Mouse (Mus musculus) limb, embryonic 14.5 days (tissue): ENCODE results near the gene Nap1l1. TPM values are rescaled to one million over a fixed set of nuclear protein-coding genes. Genes with fewer than 3 reads are reported as not detected.

Source experiments
- ATAC-seq: fragments of 200-750 bp; cut with Nextera tagmentation; 2 replicates; pipeline ENCODE4 v1.8.0; 2017; ENCODE audit warnings: low read depth, moderate number of reproducible peaks, moderate TSS enrichment; ENCODE audit not compliant: low FRiP score
- DNase-seq: peaks from one replicate; pipeline ENCODE4 v3.0.0-alpha.2; 2015; ENCODE audit warnings: low spot score
- H3K27ac ChIP-seq: fragments of 300-500 bp; sonication (generic); replicated peaks from 2 replicates; pipeline ENCODE4 v1.5.1; 2014; ENCODE audit warnings: low read depth, mild to moderate bottlenecking, low read length, moderate library complexity, mixed read lengths
- H3K27me3 ChIP-seq: fragments of 300-500 bp; sonication (generic); 2 replicates; pipeline ENCODE4 v1.6.1; 2014; ENCODE audit warnings: low read length, mixed read lengths; ENCODE audit not compliant: control insufficient read depth, insufficient read depth
- H3K36me3 ChIP-seq: fragments of 300-500 bp; sonication (generic); 2 replicates; pipeline ENCODE4 v1.6.1; 2014; ENCODE audit warnings: mild to moderate bottlenecking, low read length, moderate library complexity, mixed read lengths; ENCODE audit not compliant: control insufficient read depth, insufficient read depth
- H3K4me1 ChIP-seq: fragments of 300-500 bp; sonication (generic); 2 replicates; pipeline ENCODE4 v1.6.1; 2014; ENCODE audit warnings: antibody characterized with exemption, low read length, mixed read lengths; ENCODE audit not compliant: control insufficient read depth, insufficient read depth
- H3K4me2 ChIP-seq: fragments of 300-500 bp; sonication (generic); replicated peaks from 2 replicates; pipeline ENCODE4 v1.6.1; 2014; ENCODE audit warnings: low read depth, mild to moderate bottlenecking, low read length, moderate library complexity; ENCODE audit not compliant: severe bottlenecking
- H3K4me3 ChIP-seq: fragments of 300-500 bp; sonication (generic); replicated peaks from 2 replicates; pipeline ENCODE4 v1.5.1; 2014; ENCODE audit warnings: low read length
- H3K9ac ChIP-seq: fragments of 300-500 bp; sonication (generic); 2 replicates; pipeline ENCODE4 v1.6.1; 2014; ENCODE audit warnings: mild to moderate bottlenecking, low read depth, low read length, moderate library complexity; ENCODE audit not compliant: severe bottlenecking
- H3K9me3 ChIP-seq: fragments of 300-500 bp; sonication (generic); 2 replicates; pipeline ENCODE4 v1.6.1; 2016; ENCODE audit warnings: low read length; ENCODE audit not compliant: control insufficient read depth
- POLR2A ChIP-seq: fragments of 200-500 bp; IDR thresholded peaks from 2 replicates; pipeline ENCODE4 v1.8.0; 2012; ENCODE audit warnings: inconsistent platforms, mild to moderate bottlenecking, moderate library complexity, borderline replicate concordance; ENCODE audit not compliant: insufficient read depth, insufficient read length; ENCODE audit errors: extremely low read depth
- WGBS: fragments of 180-500 bp; shearing (Covaris S2); extraction: QIAGEN DNeasy Blood & Tissue Kit; methylation state at CpG from one replicate; pipeline ENCODE4 v1.1.7; 2014; 5-methylcytosine and 5-hydroxymethylcytosine counted together
- polyA plus RNA-seq, 2 experiments: library from polyadenylated mRNA; depleted of rRNA in 1 of 2; stranded (reverse) in 1 of 2; unstranded in 1 of 2; fragments of >200 nt; fragmentation: Nextera tagmentation in 1 of 2; extraction: Ambion mirVana in 1 of 2; gene quantifications; 2 replicates each; pipeline versions ENCODE4 v1.2.1 to v1.2.3; 2012 to 2014

The Nap1l1 gene
- polyA plus RNA-seq, 2 experiments: 231 to 334 TPM

DNA sequence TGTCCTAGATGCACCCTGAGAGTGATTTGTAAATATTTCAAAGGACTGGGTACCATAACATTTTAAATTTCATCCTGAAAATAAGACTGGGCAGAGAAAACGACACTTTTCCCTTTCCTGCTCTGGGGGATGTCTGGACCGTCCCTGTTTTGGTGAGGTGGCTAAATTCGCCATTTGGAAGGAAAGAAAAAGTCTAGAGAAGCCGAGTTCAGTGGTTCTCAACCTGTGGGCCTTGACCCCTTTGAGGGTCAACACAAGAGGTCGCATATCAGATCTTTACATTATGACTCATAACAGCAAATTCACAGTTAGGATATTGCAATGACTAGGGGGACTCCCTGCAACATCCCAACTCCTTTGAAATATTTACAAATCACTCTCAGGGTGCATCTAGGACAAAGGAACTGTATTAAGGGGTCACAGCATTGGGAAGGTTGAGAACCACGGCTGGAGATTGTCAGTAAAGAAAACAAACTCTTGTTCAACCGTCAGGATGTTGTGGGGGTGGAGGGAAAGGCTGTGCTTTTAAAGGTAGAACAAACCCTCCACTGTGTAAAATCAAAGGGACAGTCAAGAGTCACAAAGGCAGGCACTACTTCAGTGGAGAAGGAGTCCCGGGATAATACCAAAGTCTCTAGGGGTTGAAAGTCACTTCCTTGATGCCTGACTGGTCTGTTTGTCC is 36.2 kb downstream of the Nap1l1 start:
- DNase-seq: no peak
- H3K9ac ChIP-seq: peak overlapping the region; percentile 87
- WGBS: 47% methylated on average over 8 of the region's 8 CpGs

GRCm38 (mm10) chr10:111509981-111510380 is 37.0 kb downstream of the Nap1l1 start:
- ATAC-seq: no peak
- H3K9me3 ChIP-seq: no peaks in the 10 kb centered on the region
- WGBS: 53% methylated on average over 7 of the region's 7 CpGs
- TF ChIP-seq POLR2A: no peak
- H3K9ac ChIP-seq: no peak overlapping the region
- no peak overlapping the region for H3K27ac ChIP-seq
- no peak overlapping the region for H3K4me3 ChIP-seq
- H3K36me3 ChIP-seq: no peaks in the 10 kb centered on the region
- DNase-seq: no peak
- H3K4me1 ChIP-seq: peaks cover 15% of the 10 kb centered on the region
- peak overlapping the region; percentile 87; the same call in 1 of the 2 replicates for H3K4me2 ChIP-seq
- no peaks in the 10 kb centered on the region for H3K27me3 ChIP-seq

More for the DNA sequence above, 36.2 kb downstream of the Nap1l1 start:
- Histone ChIP-seq H3K4me3 (peak overlapping the region; percentile 84), H3K27me3 (no peaks in the 10 kb centered on the region), H3K9me3 (no peaks in the 10 kb centered on the region), H3K4me1 (peaks cover 15% of the 10 kb centered on the region; the same call in 1 of the 2 replicates), H3K4me2 (peak overlapping the region; percentile 87), H3K27ac (no peak overlapping the region), H3K36me3 (no peaks in the 10 kb centered on the region)
- TF ChIP-seq POLR2A: no peak
- no peak for ATAC-seq

- no peaks in the 10 kb centered on the region for H3K27me3 ChIP-seq
- H3K4me3 ChIP-seq: no peak overlapping the region
- no peak for DNase-seq
- no peak overlapping the region for H3K27ac ChIP-seq
- no peak overlapping the region for H3K9ac ChIP-seq
- no peak for TF ChIP-seq POLR2A
- H3K36me3 ChIP-seq: no peaks in the 10 kb centered on the region
- no peak overlapping the region for H3K4me2 ChIP-seq
- no peak for ATAC-seq
- peaks cover 14% of the 10 kb centered on the region for H3K4me1 ChIP-seq
- WGBS: 39% methylated on average over 7 of the region's 7 CpGs
- no peaks in the 10 kb centered on the region for H3K9me3 ChIP-seq
Measured at GRCm38 (mm10) chr10:111510798-111511197, 37.8 kb downstream of the Nap1l1 start.

DNA sequence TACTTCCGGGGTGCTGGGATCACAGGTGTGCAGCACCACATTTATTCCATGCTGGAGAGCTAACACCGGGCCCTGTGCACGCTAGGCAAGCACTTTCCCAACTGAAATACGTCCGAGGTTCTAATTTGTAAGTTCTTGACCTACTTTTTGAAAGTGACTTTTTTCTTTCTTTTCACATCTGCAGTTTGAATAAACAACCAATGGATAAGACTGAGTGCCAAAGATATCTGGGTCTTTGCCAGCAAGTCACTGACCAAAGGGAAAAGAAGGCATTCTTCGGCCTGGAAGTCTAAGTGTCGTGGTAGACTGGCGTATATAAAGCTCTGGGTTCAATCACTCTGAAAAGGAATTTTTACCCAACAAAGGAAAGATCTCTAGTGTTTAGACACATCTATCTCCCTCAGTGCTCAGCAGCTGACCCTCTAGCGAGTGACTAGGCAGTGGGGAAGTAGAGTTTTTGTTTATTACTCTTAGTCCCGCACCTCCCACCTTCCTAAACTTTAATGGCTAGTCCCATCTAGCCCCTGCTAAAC is 39.1 kb downstream of the Nap1l1 start:
- ATAC-seq (no peak), DNase-seq (no peak)
- Histone ChIP-seq H3K4me2 (no peak overlapping the region), H3K4me3 (no peak overlapping the region), H3K27me3 (no peaks in the 10 kb centered on the region), H3K36me3 (no peaks in the 10 kb centered on the region), H3K27ac (no peak overlapping the region), H3K4me1 (peaks cover 27% of the 10 kb centered on the region), H3K9ac (no peak overlapping the region), H3K9me3 (no peaks in the 10 kb centered on the region)
- 76% methylated on average over 10 of the region's 10 CpGs for WGBS
- no peak for TF ChIP-seq POLR2A

DNA sequence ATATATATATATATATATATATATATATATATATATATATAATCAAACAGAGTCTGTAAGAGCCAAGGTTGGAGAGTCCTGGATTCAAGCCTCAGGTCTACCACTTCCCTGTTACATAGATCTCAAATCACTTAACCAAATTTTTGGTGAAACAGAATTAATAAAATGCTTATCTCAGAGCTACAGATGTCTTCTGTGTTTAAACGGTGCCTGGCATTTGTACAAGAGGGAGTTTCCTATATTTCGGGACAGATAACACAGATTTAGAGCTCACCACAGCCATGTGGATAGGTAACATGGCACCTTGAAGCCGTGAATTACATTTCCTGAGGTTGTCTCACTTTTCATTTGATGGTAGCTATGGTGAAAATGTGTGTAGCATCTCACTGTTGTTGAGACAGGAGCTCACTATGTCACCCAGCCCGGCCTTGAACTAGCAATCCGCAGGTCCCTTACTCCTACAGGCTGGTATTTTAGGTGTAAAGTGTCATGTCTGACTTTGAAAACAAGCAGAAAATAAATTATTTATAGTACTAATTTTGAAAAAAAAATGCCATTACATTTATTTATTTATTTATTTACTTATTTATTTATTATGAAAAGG is 41.4 kb downstream of the Nap1l1 start:
- H3K4me3 ChIP-seq: no peak overlapping the region
- no peak overlapping the region for H3K27ac ChIP-seq
- H3K36me3 ChIP-seq: no peaks in the 10 kb centered on the region
- ATAC-seq: no peak
- H3K4me1 ChIP-seq: peaks cover 32% of the 10 kb centered on the region
- no peak for TF ChIP-seq POLR2A
- H3K4me2 ChIP-seq: no peak overlapping the region
- 87% methylated on average over 5 of the region's 5 CpGs for WGBS
- no peaks in the 10 kb centered on the region for H3K27me3 ChIP-seq
- DNase-seq: no peak
- H3K9ac ChIP-seq: no peak overlapping the region
- no peaks in the 10 kb centered on the region for H3K9me3 ChIP-seq
